Mouse (Mus musculus) pancreas, adult 10 weeks (tissue): ENCODE data around the gene Ube4b. TPM values are rescaled to one million over a fixed set of nuclear protein-coding genes. Genes with fewer than 3 reads are reported as not detected.

Source experiments
- polyA plus RNA-seq: library from polyadenylated mRNA; stranded (reverse); fragments of 350-450 nt; fragmentation: Illumina TruSeq; extraction: RNeasy Lipid Tissue Mini Kit (QIAGEN cat#74804); gene quantifications from one replicate; pipeline ENCODE4 v1.2.3, GENCODE M21; 2015; ENCODE audit warnings: low read depth, low replicate concordance; ENCODE audit not compliant: insufficient read depth

Ube4b gene
- polyA plus RNA-seq, result 16.4 TPM

DNA sequence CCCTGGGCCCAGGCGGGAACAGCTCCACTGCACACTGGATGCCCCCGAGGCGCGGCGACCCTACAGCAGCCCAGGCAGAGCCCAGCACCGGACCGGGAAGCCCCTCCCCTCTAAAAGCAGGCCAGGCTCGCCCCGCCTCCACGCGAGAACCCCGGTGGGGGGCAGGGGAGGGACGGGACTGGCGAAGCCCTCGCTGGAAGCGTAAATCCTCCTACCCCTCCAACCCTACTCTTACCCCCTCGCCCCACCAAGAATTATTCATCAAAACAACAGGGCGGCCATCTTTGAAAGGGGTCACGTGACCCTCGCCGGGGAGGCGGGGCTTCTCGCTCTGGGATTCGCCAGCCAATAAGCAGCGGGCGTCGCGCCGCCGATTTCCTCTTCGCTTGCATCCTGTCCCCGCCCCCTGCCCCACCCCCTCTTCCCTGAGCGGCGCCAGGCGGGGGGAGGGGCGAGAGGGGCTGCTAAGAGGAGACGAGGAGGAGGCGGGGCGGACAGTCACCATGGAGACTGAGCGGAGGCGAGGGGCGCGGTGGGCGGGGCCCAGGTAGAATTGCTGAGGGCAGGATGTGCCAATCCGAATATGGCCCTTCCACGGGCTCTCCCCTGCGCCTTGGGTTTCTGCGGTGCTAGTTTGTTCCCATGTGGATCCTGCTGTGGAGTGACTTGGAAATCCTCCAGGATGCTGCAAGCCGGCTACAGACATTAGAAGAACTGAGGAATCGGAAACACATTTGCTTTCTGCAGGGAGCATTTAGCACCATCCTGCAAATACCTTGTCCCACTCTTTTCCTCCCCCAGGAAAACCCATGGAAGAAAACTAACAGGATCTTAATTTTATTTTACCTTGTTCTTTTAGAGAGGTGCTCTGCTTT lies at the start of gene Ube4b:
Ube4b (minus strand) TSS at position 425 of the 875 bp plus-strand sequence.

DNA sequence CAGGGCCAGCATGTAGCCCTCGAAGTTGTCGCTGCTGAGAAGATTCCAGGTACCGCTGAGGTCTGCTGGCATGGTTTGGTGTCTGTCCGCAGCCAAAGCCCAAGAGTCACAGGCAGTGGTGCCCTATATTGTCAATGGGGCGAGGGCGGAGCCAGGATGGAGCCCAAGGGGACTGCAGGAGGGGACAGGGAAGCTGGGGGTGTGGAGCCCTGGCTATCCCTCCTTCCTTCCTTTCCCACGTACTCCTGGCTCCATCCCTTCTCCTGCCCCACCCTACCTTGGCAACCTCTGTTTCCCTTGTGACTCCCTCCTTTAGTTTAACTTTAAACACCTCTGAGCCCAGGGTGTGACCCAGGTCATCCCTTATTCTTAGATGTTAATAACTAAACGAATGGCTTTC lies 28.3 kb upstream of the Ube4b start, which contains the start of gene Rbp7:
Rbp7 (minus strand) TSS at position 100 of the 400 bp plus-strand sequence.

DNA sequence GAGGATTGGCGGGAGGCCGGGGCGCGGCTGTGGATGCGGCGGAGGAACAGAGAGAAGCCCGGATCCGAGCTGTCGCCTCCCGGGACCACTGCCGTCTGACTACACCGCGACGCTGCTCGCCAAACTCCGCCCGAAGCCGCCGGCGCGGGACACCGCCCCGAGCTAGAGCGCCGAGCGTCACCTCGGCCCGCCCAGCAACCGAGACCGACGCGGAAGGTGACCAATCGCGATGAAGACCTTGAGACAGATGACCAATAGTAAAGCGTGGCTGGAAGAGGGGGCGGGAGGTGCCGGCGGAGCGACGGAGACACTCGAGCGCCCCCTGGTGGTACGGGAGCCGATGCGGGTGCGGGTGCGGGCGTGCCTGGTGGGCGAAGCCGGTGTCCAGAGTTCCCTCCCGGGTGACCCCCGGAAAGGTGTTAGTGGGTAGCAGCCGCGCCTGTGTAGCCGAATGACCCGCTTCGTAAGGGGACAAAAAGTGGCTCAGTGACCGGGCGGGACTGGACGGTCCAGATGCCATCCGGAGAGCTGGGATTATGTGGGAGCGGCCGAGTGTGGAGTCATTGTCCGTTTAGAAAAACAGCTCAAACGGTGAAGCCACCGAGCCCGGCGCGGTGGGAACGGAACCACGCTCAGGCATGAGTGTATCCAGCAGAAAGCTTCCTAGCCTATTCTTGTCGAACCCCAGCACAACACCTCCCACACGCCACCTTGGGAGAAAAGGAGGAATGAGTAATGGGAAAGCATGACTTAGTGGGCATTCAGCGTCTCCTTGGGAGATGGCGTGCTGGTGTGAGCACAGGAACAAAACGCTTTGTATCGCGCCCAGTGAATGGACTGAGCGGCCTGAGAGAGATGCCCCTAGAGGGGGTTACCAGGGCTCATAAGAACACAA lies 118.7 kb downstream of the Ube4b start, which contains the start of gene Kif1b:
Kif1b (minus strand) TSS at position 98 of the 895 bp plus-strand sequence.

Other genes with a start within 250 kb of the Ube4b start
- 12.5 TPM for gene Kif1b, start 119.1 kb downstream of the Ube4b start, polyA plus RNA-seq
- 36.2 TPM for gene Rbp7, start 28.2 kb upstream of the Ube4b start, polyA plus RNA-seq
- not detected for gene Tmem274, start 50.6 kb upstream of the Ube4b start, polyA plus RNA-seq
- gene Nmnat1, start 58.5 kb upstream of the Ube4b start, polyA plus RNA-seq, result 2.5 TPM
- gene Lzic, start 58.5 kb upstream of the Ube4b start, polyA plus RNA-seq, result 2.4 TPM
- 5.2 TPM for gene Ctnnbip1, start 91.5 kb upstream of the Ube4b start, polyA plus RNA-seq
- 27.4 TPM for gene Clstn1, start 159.7 kb upstream of the Ube4b start, polyA plus RNA-seq